Mouse (Mus musculus): ENCODE results near the gene Rnf32. TPM values are rescaled to one million over a fixed set of nuclear protein-coding genes. Genes with fewer than 3 reads are reported as not detected.

Rnf32 gene
- polyA plus RNA-seq (2016; fragmentation: Nextera tagmentation; extraction: Ambion mirVana) = 6.9 and 8.8 TPM in 2 replicates

DNA sequence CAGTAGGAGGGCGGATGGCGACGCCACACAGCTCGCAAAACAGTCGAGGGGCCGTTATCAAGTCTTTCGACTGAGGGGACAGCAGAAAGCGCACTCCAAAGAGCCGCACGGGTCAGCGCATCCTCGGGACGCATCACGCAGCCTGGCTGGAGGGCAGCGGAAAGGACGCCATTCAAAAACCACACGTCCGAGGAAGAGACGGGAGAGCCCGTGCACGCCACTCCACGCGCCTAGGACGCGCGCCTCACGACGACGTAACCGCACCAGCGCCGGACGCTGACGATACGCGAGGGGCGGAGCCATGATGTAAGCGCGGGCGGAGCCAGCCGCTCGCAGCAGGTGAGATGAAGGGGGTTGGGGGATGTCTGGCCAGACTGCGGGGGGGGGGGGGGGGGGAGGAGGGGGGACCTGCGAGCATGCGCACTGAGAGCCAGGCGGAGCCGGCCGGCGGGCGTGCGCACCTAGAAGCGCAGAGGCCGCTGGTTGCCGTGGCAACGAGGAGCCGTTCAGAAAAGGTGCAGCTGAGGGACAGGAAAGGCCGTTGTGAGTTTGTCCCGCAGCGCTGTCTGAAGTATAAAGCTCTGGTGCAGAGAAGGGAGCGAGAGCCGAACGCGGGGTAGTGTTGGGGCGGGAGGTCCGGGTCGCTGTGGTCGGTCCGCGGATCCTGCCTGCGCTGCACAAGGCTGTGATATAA is at the start of gene Rnf32:
Rnf32 (plus strand) TSS at position 423 of the 694 bp plus-strand sequence.
- Histone ChIP-seq H3K9me3 (no peaks in the 10 kb centered on the region), H3K27me3 (ENCODE audit: insufficient read depth, poor library complexity, severe bottlenecking) (no peaks in the 10 kb centered on the region), H3K36me3 (no peaks in the 10 kb centered on the region), H3K27ac (peak within 1 kb of the TSS; percentile 93), H3K4me1 (replicated peaks) (peaks cover 32% of the 10 kb centered on the region), H3K4me3 (peak within 1 kb of the TSS; percentile 70)
- WGBS = under 1% methylated on average over 69 of the region's 70 CpGs
- DNase-seq (ENCODE audit: low spot score) = peak; percentile 96

DNA sequence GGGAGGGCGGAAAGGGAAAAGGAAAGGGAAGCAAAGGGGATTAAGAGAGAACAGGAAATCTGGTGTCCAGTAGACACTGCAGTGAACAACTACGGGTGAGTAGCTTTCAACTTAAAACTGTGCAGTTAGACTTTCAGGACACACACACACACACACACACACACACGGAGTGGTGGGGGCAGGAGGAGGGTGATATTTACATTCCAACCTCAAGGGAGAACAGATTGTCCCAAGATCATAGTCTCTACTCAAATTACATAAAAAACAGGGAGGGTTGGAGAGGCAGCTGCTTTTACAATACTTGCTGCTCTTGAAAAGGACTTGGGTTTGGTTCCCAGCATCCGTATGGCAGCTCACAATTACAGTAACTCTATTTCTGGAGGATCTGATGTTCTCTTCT is 45.6 kb upstream of the Rnf32 start:
- 57% methylated on average over 4 of the region's 4 CpGs for WGBS
- no peaks in the 10 kb centered on the region for H3K36me3 ChIP-seq
- no peak for DNase-seq (ENCODE audit: low spot score)
- H3K27me3 ChIP-seq (ENCODE audit: insufficient read depth, poor library complexity, severe bottlenecking) = no peaks in the 10 kb centered on the region
- H3K4me3 ChIP-seq = no peak overlapping the region
- no peaks in the 10 kb centered on the region for H3K4me1 ChIP-seq (replicated peaks)
- H3K27ac ChIP-seq = no peak overlapping the region
- H3K9me3 ChIP-seq = no peaks in the 10 kb centered on the region

DNA sequence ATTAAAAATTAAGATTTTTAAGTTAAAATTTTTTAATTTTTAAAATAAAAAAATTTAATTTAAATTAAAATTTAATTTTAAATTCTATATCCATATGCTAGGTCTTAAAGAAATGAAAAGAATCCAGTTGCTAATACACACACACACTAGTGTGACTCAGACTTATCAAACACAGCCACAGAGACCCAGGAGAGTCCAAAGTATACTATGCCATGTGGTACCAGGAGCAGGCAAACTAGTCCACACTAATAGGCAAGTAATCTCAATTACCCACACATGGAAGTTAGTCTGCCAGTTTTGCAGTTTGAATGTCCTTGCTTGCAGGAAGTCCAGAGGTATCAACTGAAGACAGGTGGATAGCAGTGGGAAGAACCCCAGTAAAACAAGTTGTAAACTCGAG is 35.9 kb upstream of the Rnf32 start:
- Histone ChIP-seq H3K27me3 (ENCODE audit: insufficient read depth, poor library complexity, severe bottlenecking) (no peaks in the 10 kb centered on the region), H3K9me3 (no peaks in the 10 kb centered on the region), H3K27ac (no peak overlapping the region), H3K36me3 (no peaks in the 10 kb centered on the region), H3K4me3 (no peak overlapping the region), H3K4me1 (replicated peaks) (no peaks in the 10 kb centered on the region)
- no peak for DNase-seq (ENCODE audit: low spot score)
- WGBS = 54% methylated on average over 1 of the region's 1 CpGs

DNA sequence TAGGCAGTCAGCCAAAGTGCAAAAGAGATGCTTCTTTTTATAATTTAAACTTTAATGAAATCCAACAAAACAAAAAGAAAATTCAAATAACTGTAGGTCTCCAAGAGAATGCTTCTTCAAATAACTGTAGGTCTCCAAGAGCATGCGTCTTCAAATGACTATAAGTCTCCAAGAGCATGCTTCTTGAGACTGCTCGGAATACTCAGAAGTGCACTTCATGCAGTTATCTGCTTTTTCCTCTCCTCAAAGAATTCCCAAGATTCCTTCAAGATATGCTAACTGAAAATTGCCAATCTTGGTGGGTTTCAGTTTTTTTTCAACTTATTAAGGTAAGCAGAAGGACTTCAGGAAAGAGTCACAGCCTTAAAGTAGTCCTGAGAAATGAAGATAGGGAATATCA is 28.8 kb upstream of the Rnf32 start:
- Histone ChIP-seq H3K4me1 (replicated peaks) (peaks cover 14% of the 10 kb centered on the region), H3K4me3 (no peak overlapping the region), H3K27me3 (ENCODE audit: insufficient read depth, poor library complexity, severe bottlenecking) (no peaks in the 10 kb centered on the region), H3K27ac (no peak overlapping the region), H3K36me3 (no peaks in the 10 kb centered on the region), H3K9me3 (no peaks in the 10 kb centered on the region)
- 97% methylated on average over 2 of the region's 2 CpGs for WGBS
- DNase-seq (ENCODE audit: low spot score) = no peak

DNA sequence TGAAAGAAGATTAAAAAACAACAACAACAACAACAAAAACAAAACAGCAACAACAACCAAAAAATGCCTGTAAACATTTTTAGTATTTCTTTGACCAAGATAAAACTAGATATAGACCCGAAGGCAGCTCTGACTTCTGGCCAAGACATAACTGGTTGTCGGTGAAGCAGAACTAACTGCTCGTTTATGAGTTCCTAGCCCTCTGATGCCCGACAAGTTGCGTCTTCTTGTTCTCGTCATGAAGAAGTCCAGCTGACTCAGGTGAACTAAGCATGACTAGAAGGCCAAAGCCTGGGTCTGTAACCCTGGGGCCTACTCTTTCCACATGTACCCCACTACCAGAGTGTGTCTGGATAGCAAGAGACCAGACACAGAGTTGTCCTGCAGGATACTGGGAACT is 25.6 kb upstream of the Rnf32 start:
- no peaks in the 10 kb centered on the region for H3K27me3 ChIP-seq (ENCODE audit: insufficient read depth, poor library complexity, severe bottlenecking)
- WGBS = 79% methylated on average over 6 of the region's 6 CpGs
- H3K9me3 ChIP-seq = no peaks in the 10 kb centered on the region
- H3K4me3 ChIP-seq = no peak overlapping the region
- peaks cover 14% of the 10 kb centered on the region for H3K4me1 ChIP-seq (replicated peaks)
- H3K27ac ChIP-seq = no peak overlapping the region
- no peaks in the 10 kb centered on the region for H3K36me3 ChIP-seq
- DNase-seq (ENCODE audit: low spot score) = no peak

DNA sequence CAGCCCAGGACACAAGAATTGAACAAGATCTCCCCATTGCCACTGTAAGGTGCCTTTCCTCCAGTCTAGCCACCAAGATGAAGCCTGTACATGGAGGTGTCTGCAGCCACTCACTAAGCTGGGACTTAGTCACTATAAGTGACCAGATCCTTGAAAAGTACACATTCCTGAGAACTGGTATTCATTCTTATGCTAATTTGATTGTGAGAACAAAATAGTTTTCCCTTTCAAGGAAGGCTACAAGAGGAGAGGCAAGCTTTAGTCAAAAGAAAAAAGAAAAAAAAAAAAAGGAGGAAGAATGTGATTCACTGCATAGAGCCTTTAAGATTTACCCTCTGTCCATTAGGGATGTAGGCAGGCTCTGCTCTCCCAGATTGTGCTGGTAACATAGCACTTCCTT is 24.6 kb upstream of the Rnf32 start:
- no peak for DNase-seq (ENCODE audit: low spot score)
- H3K9me3 ChIP-seq = no peaks in the 10 kb centered on the region
- no peak overlapping the region for H3K4me3 ChIP-seq
- H3K27me3 ChIP-seq (ENCODE audit: insufficient read depth, poor library complexity, severe bottlenecking) = no peaks in the 10 kb centered on the region
- no peaks in the 10 kb centered on the region for H3K36me3 ChIP-seq
- H3K27ac ChIP-seq = peak overlapping the region; percentile 29; the same call in 1 of the 2 replicates
- peaks cover 14% of the 10 kb centered on the region for H3K4me1 ChIP-seq (replicated peaks)

DNA sequence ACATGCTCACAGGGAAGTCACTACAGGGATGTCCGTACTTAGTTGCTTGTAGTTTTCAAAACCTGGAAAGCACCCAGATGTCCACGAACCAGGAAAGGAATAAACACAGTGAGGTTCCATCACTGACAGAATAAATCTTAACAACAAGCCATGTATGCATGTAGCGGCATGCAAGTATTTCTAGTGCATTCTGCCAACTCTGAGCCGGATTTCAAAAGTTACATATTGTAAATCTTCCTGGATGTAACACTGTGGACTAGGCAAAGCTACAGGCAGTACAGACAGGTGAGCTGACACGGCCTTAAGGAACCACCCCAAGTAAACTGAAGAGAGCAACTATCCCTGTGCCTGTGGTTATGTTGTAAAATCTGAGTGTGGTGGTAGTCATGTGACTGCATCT is 9.0 kb upstream of the Rnf32 start:
- 85% methylated on average over 5 of the region's 5 CpGs for WGBS

DNA sequence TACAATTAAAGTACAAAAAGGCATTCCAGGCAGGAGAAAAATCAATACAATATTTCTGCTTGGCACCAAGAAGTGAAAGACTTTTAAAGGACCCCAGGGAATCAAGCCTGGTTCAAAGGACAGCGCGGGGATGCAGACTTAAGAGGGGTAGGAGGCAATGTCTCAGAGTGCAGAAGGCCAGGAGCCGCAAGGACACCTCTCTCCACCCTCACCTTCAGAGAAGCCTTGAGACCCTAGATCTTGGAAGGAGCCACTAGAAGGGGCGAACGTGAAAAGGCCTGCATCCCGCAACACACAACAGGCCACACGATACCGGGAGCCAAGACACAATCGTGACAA is 592 bp upstream of the Rnf32 start:
- 3% methylated on average over 9 of the region's 9 CpGs for whole genome bisulfite sequencing
- Histone ChIP-seq H3K27ac (peak overlapping the region; percentile 93), H3K9me3 (no peaks in the 10 kb centered on the region), H3K36me3 (no peaks in the 10 kb centered on the region), H3K4me3 (peak overlapping the region; percentile 70), H3K27me3 (ENCODE audit: insufficient read depth, poor library complexity, severe bottlenecking) (no peaks in the 10 kb centered on the region), H3K4me1 (replicated peaks) (peaks cover 26% of the 10 kb centered on the region)
- no peak for DNase-seq (ENCODE audit: low spot score)

More for the DNA sequence above, 9.0 kb upstream of the Rnf32 start:
- no peak overlapping the region for H3K27ac ChIP-seq
- no peaks in the 10 kb centered on the region for H3K9me3 ChIP-seq
- H3K4me1 ChIP-seq (replicated peaks) = no peaks in the 10 kb centered on the region
- H3K36me3 ChIP-seq = no peaks in the 10 kb centered on the region
- no peaks in the 10 kb centered on the region for H3K27me3 ChIP-seq (ENCODE audit: insufficient read depth, poor library complexity, severe bottlenecking)
- no peak overlapping the region for H3K4me3 ChIP-seq
- DNase-seq (ENCODE audit: low spot score) = no peak

DNA sequence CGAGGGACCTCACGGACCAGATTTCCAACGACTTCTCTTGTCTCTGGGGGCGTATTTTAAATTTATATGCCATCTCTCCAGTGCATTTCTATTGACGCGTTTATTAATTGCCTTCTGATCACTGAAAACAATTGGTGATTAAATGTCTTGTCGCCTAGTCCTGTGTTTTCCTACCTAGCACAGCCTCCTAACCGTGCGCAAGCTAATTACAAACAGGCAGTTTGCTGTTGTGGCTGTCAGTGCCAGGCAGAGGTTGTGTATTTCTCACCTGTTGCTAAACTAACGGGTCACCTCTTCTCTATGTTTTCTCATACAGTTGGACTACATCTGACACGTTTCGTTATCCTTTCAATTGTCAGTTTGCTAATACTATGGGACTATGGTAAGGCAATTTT is 469 bp downstream of the Rnf32 start:
- DNase-seq (ENCODE audit: low spot score) = no peak
- WGBS = 10% methylated on average over 12 of the region's 12 CpGs
- peak overlapping the region; percentile 93 for H3K27ac ChIP-seq
- H3K36me3 ChIP-seq = no peaks in the 10 kb centered on the region
- peak overlapping the region; percentile 70 for H3K4me3 ChIP-seq
- no peaks in the 10 kb centered on the region for H3K9me3 ChIP-seq
- H3K27me3 ChIP-seq (ENCODE audit: insufficient read depth, poor library complexity, severe bottlenecking) = no peaks in the 10 kb centered on the region
- peaks cover 37% of the 10 kb centered on the region for H3K4me1 ChIP-seq (replicated peaks)

DNA sequence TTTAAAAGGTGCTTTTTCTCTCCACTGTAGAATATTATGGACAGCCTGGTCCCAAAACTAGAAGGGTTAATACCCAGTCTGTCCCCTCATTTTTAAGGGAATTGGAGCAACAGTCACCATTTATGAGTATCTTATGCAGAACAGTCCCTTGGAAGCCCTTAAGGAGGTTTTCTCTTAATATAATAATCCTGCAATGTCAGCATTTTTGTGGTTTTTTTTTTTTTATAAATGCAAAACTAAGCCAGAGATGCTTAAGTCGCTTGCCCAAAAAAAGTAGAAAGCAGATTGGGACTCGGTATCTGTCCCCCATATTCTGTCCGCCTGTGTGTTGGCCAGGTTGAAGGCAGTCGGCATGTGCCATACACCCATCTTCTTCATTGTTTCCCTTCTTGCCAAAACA is 1.4 kb downstream of the Rnf32 start:
- Histone ChIP-seq H3K27me3 (ENCODE audit: insufficient read depth, poor library complexity, severe bottlenecking) (no peaks in the 10 kb centered on the region), H3K27ac (no peak overlapping the region), H3K9me3 (no peaks in the 10 kb centered on the region), H3K4me3 (no peak overlapping the region), H3K36me3 (no peaks in the 10 kb centered on the region), H3K4me1 (replicated peaks) (peaks cover 37% of the 10 kb centered on the region)
- no peak for DNase-seq (ENCODE audit: low spot score)
- 93% methylated on average over 4 of the region's 4 CpGs for WGBS

DNA sequence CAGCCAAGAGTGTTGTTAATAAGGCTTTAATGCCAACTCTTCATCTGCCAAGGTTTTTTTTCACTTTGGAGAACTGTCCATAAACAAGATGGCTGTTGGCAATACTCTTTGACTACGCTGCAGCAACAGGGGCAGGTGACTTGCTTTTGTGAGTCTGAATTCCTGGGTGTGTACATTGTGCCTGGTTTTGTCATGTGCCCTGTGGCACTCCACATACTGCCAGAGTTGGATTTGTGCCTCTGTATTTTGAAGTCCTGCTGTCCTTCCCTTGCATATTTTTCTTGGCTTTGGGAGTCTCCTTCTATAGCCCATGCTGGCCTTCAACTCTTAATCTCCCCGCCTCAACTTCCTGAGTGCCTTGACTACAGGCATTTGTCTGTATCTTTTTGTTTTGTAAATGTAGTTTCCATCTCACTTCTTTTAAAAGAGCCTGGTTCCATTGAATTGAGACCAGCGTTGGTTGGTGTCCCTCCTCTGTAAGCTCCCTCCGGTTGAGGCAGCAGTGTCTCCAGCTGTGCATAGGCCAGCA is 3.2 kb downstream of the Rnf32 start:
- Histone ChIP-seq H3K4me1 (replicated peaks) (peaks cover 37% of the 10 kb centered on the region), H3K9me3 (no peaks in the 10 kb centered on the region), H3K27ac (no peak overlapping the region), H3K4me3 (no peak overlapping the region), H3K27me3 (ENCODE audit: insufficient read depth, poor library complexity, severe bottlenecking) (no peaks in the 10 kb centered on the region), H3K36me3 (peaks cover 1% of the 10 kb centered on the region; the same call in 1 of the 2 replicates)
- 47% methylated on average over 4 of the region's 4 CpGs for WGBS
- no peak for DNase-seq (ENCODE audit: low spot score)

DNA sequence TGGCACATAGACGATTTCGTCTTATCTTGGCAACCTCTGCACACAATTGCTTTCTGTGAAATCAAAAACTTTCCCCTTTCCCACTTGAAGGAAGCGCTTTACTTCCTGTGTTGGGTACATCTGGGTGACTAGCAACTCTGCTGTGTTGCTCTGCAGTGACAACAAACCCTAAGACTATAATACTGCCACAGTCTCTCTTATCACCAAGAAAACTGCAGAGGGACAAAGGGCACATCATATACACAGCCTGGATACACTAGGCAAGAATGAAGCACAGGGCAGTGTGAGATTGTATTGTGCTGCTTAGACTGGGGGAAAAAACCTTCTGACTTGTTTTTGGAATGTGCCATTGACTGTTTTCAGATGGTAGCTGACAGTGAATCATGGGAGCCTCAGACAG is 4.1 kb downstream of the Rnf32 start:
- Histone ChIP-seq H3K27ac (no peak overlapping the region), H3K4me1 (replicated peaks) (peaks cover 37% of the 10 kb centered on the region), H3K36me3 (peaks cover 7% of the 10 kb centered on the region), H3K9me3 (no peaks in the 10 kb centered on the region), H3K27me3 (ENCODE audit: insufficient read depth, poor library complexity, severe bottlenecking) (no peaks in the 10 kb centered on the region), H3K4me3 (no peak overlapping the region)
- WGBS = 88% methylated on average over 3 of the region's 3 CpGs
- no peak for DNase-seq (ENCODE audit: low spot score)

DNA sequence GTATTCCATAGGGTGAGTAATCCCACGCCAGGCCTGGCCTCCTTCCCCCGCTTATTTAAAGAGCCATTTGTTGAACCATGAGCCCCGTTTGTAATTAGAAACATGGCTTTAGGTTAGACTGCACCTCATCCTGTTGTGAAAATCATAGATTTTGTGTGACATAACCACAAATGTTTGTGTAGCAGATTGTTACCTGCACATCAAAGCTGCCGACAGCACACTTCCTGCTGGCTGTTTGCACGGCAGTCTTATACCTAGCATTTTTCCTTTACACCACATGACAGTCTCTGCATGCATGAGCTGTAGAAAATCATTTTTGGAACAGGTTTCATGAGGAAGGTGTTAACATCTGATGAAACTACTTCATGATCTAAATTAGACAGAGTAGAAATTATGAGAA is 9.9 kb downstream of the Rnf32 start:
- Histone ChIP-seq H3K4me3 (no peak overlapping the region), H3K36me3 (peaks cover 7% of the 10 kb centered on the region), H3K4me1 (replicated peaks) (peaks cover 5% of the 10 kb centered on the region; the same call in 1 of the 2 replicates), H3K27me3 (ENCODE audit: insufficient read depth, poor library complexity, severe bottlenecking) (no peaks in the 10 kb centered on the region), H3K9me3 (no peaks in the 10 kb centered on the region), H3K27ac (no peak overlapping the region)
- no peak for DNase-seq (ENCODE audit: low spot score)
- WGBS = 87% methylated on average over 5 of the region's 5 CpGs
